Mouse (Mus musculus): ENCODE measurements around the gene Lpcat3.
A peak's percentile ranks its signal among the peaks of the same experiment; 100 is the strongest.
"Not testable (repeated sequence)": the region's sequence is repeated elsewhere in the genome, so short reads cannot be mapped to it uniquely, and the experiment has no call there.

Lpcat3 gene

GRCm38 (mm10) chr6:124662477-124663423 is at the start of gene Lpcat3:
Gene Lpcat3, plus strand, starts transcription at chr6:124663027.
- peak; percentile 99 for DNase-seq (ENCODE audit: low spot score)

- no peak for DNase-seq (ENCODE audit: low spot score)
These were observed 37.2 kb upstream of the Lpcat3 start for GRCm38 (mm10) chr6:124625612-124626011.

GRCm38 (mm10) chr6:124626184-124626583 is 36.6 kb upstream of the Lpcat3 start:
- DNase-seq (ENCODE audit: low spot score), result not testable (repeated sequence)

- no peak for DNase-seq (ENCODE audit: low spot score)
These were observed 32.1 kb upstream of the Lpcat3 start for GRCm38 (mm10) chr6:124630763-124631162.

- not testable (repeated sequence) for DNase-seq (ENCODE audit: low spot score)
These were observed 26.8 kb upstream of the Lpcat3 start, which contains the start of gene C1s2 for GRCm38 (mm10) chr6:124635985-124636384. Gene C1s2, minus strand, starts transcription at chr6:124636085.

- peak; percentile 10 for DNase-seq (ENCODE audit: low spot score)
These were observed 25.9 kb upstream of the Lpcat3 start for GRCm38 (mm10) chr6:124636858-124637460.

GRCm38 (mm10) chr6:124640041-124640440 is 22.8 kb upstream of the Lpcat3 start:
- no peak for DNase-seq (ENCODE audit: low spot score)

GRCm38 (mm10) chr6:124640997-124641396 is 21.8 kb upstream of the Lpcat3 start:
- peak; percentile 58 for DNase-seq (ENCODE audit: low spot score)

GRCm38 (mm10) chr6:124646394-124646793 is 16.4 kb upstream of the Lpcat3 start:
- no peak for DNase-seq (ENCODE audit: low spot score)

GRCm38 (mm10) chr6:124655893-124656292 is 6.9 kb upstream of the Lpcat3 start:
- DNase-seq (ENCODE audit: low spot score), result no peak

GRCm38 (mm10) chr6:124658067-124658466 is 4.8 kb upstream of the Lpcat3 start:
- no peak for DNase-seq (ENCODE audit: low spot score)

GRCm38 (mm10) chr6:124661156-124661806 is 1.5 kb upstream of the Lpcat3 start:
- DNase-seq (ENCODE audit: low spot score), result no peak

GRCm38 (mm10) chr6:124661995-124662394 is 832 bp upstream of the Lpcat3 start:
- no peak for DNase-seq (ENCODE audit: low spot score)

GRCm38 (mm10) chr6:124663424-124663795 is 583 bp downstream of the Lpcat3 start:
- no peak for DNase-seq (ENCODE audit: low spot score)

- DNase-seq (ENCODE audit: low spot score), result no peak
These were observed 1.4 kb downstream of the Lpcat3 start for GRCm38 (mm10) chr6:124664256-124664655.

GRCm38 (mm10) chr6:124665011-124665410 is 2.2 kb downstream of the Lpcat3 start:
- no peak for DNase-seq (ENCODE audit: low spot score)

GRCm38 (mm10) chr6:124669234-124669859 is 6.5 kb downstream of the Lpcat3 start:
- no peak for DNase-seq (ENCODE audit: low spot score)

GRCm38 (mm10) chr6:124670281-124670900 is 7.6 kb downstream of the Lpcat3 start:
- no peak for DNase-seq (ENCODE audit: low spot score)

GRCm38 (mm10) chr6:124672100-124672499 is 9.3 kb downstream of the Lpcat3 start:
- DNase-seq (ENCODE audit: low spot score), result no peak

- DNase-seq (ENCODE audit: low spot score), result no peak
These were observed 10.8 kb downstream of the Lpcat3 start for GRCm38 (mm10) chr6:124673619-124674018.

- no peak for DNase-seq (ENCODE audit: low spot score)
These were observed 11.8 kb downstream of the Lpcat3 start for GRCm38 (mm10) chr6:124674591-124674990.

- DNase-seq (ENCODE audit: low spot score), result no peak
These were observed 13.3 kb downstream of the Lpcat3 start for GRCm38 (mm10) chr6:124676171-124676570.

Data from layer of hippocampus, adult 11-12 months (tissue).